Mouse (Mus musculus) urinary bladder, adult 18-20 months (tissue): ENCODE measurements around the gene Hoxc11.
A peak's percentile ranks its signal among the peaks of the same experiment; 100 is the strongest.

Experiments
- DNase-seq, 2 experiments: peaks; one replicate each; pipeline ENCODE4 v3.0.0; 2022; ENCODE audit warnings: low spot score in 2 of 2, mixed read lengths in 2 of 2

Gene Hoxc11

GRCm38 (mm10) chr15:102963671-102964640, 9.7 kb downstream of the Hoxc11 start:
- no peak for DNase-seq

GRCm38 (mm10) chr15:102965003-102965891, 11.0 kb downstream of the Hoxc11 start:
- DNase-seq = no peak

GRCm38 (mm10) chr15:102965892-102966775, 11.9 kb downstream of the Hoxc11 start:
- peak in 1 of 2 experiments; percentile 81 for DNase-seq

- no peak for DNase-seq
Measured at GRCm38 (mm10) chr15:102966776-102967311, 12.6 kb downstream of the Hoxc11 start, which contains the start of gene Hoxc10. TSS of gene Hoxc10 (plus strand) at chr15:102966796.

GRCm38 (mm10) chr15:102967312-102967510, 13.0 kb downstream of the Hoxc11 start, which contains the start of gene Hoxc5:
TSS of gene Hoxc5 (plus strand) at chr15:102967443.
- no peak for DNase-seq

- DNase-seq = no peak
Measured at GRCm38 (mm10) chr15:102967511-102968397, 13.5 kb downstream of the Hoxc11 start.

GRCm38 (mm10) chr15:102969296-102969695, 15.1 kb downstream of the Hoxc11 start:
- DNase-seq = no peak

- DNase-seq = no peak
Measured at GRCm38 (mm10) chr15:102970740-102971139, 16.5 kb downstream of the Hoxc11 start.

- DNase-seq = no peak
Measured at GRCm38 (mm10) chr15:102972254-102972653, 18.0 kb downstream of the Hoxc11 start.

- DNase-seq = no peak
Measured at GRCm38 (mm10) chr15:102972753-102973152, 18.5 kb downstream of the Hoxc11 start.

GRCm38 (mm10) chr15:102975034-102975433, 20.8 kb downstream of the Hoxc11 start:
- no peak for DNase-seq

- DNase-seq = no peak
Measured at GRCm38 (mm10) chr15:102975688-102976111, 21.5 kb downstream of the Hoxc11 start.

GRCm38 (mm10) chr15:102976171-102976570, 21.9 kb downstream of the Hoxc11 start, which contains the start of gene Hoxc9:
TSS of gene Hoxc9 (plus strand) at chr15:102976439.
- no peak for DNase-seq

GRCm38 (mm10) chr15:102976631-102977422, 22.6 kb downstream of the Hoxc11 start:
- no peak for DNase-seq

- DNase-seq = no peak
Measured at GRCm38 (mm10) chr15:102977423-102977974, 23.3 kb downstream of the Hoxc11 start.

- no peak for DNase-seq
Measured at GRCm38 (mm10) chr15:102978615-102979515, 24.6 kb downstream of the Hoxc11 start.

- DNase-seq = no peak
Measured at GRCm38 (mm10) chr15:102979936-102980335, 25.7 kb downstream of the Hoxc11 start.

GRCm38 (mm10) chr15:102980352-102980751, 26.1 kb downstream of the Hoxc11 start:
- no peak for DNase-seq
